Mouse (Mus musculus) layer of hippocampus, postnatal 25 days (tissue): ENCODE results near the gene Shank2. TPM values are rescaled to one million over a fixed set of nuclear protein-coding genes. Genes with fewer than 3 reads are reported as not detected.

Source experiments
- DNase-seq, 2 experiments: peaks; one replicate each; pipeline ENCODE4 v3.0.0; 2022; ENCODE audit warnings: mixed read lengths in 2 of 2, low spot score in 1 of 2; ENCODE audit errors: extremely low spot score in 1 of 2
- total RNA-seq, 2 experiments: library from RNA; stranded (reverse); gene quantifications; 2 replicates each; pipeline ENCODE4 v1.2.3; 2021

The Shank2 gene
- 100 to 1,000 TPM; 110 to 137 TPM for total RNA-seq

DNA sequence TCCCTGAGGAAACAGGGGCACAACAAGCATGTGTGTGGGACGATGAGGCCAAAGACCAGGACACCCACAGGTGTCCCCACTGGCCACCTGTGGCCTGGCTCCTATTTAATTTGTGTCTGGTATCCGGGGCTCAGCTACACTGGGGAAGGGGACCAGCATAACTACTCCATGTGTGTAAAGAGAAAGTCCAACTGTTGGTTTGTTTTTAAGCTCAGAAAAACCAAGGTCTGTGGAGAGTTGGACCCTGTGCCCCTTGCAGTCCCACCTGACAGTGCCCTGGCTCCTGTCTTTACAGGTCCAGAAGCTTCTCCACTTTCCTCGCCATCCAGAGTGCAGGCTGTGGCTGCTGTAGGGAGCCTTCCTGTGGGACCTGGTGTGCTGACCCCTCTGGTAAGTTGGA, at the start of gene Shank2:
Gene Shank2, plus strand, starts transcription at position 301 of the 400 bp plus-strand sequence.
- DNase-seq: no peak

- DNase-seq: no peak
Observed at GRCm38 (mm10) chr7:143952130-143952529, 49.6 kb upstream of the Shank2 start.

- DNase-seq: no peak
Observed at GRCm38 (mm10) chr7:143956575-143957295, 45.0 kb upstream of the Shank2 start.

DNA sequence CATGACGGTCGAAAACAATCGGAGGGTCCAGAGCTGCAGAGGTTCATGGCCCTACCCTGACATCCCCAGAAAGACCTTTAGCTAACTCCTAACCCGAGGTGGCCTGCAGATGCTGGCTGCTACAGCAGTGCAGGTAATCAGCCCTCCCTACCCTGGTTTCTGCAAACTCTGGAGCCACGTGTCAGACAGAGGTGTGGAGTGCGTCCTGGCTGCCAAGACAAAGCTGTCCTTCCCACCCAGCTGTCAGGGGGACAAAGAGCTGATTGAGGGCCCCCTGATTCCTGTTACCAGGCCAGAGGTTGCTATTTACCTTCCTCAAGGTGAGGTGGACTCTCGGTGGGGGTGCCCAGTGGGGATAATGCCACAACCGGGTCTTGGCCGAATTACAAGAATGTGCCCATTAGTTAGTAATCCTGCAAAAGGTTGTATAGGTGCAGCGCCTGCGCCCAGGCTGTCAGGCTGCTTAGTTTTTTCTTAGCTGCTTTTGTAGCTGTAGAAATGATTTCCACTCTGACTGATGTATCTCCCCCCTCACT, 43.6 kb upstream of the Shank2 start:
- DNase-seq: no peak

- DNase-seq: no peak
Observed at GRCm38 (mm10) chr7:143963813-143964212, 37.9 kb upstream of the Shank2 start.

DNA sequence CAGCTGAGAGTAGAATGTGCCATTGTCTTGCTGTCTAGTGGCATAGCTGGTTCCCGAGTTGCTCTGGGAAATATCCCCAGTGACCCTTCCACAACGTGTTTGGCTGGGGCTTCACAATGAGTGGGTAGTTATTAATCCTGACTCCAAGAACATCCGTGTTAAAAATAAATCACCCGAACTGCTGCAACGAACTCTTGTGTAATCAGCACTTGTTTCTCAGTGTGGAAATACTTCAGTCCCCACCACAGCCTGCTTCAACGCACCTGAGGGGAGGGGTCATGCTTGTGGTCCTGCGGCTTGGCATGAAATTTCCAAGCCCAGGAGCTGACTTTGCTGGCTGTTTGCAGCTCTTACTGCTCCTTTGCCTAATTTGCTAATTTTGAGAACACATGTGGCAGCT, 35.1 kb upstream of the Shank2 start:
- DNase-seq: no peak

- DNase-seq: no peak
Observed at GRCm38 (mm10) chr7:143977491-143977830, 24.3 kb upstream of the Shank2 start.

DNA sequence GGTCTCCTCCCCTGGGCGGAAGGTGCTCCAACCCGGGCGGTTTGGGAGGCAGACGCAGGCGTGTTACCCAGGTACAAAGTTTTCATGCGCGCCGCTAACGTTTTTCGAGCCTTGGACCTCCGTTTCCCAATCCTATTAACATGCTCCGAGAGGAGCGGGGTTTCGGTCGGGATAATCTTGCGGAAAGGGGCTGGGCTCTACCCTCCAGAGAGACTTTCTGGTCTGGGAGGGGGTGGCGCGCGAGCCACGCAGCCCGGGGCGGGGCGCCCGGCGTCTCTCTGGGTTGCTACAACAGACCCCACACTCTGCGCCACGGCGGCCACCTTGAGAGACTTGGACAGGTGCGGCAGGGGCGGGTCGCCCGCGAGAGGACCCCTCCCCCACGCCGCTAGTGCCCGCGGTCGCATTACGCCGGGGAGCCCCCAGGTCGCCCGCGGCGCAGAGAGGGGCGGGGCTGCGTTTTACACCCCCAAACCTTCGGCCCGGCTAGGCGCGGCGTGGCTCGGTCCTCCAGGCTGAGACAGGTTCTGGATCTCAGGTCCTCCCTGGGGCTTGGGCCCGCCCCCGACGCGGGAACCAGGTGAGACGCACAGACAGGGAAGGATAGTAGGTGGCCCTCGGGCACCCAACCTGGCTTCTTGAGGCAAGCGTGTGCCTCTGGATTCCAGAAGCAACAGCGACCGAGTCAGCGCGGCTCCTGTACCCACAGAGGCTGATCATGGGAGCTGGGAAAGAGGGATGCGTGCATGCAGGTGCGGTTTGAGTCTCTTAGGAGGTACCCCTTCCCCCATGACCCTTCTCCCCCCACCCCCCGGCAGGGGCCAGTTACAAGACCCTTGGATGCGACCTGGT, 23.7 kb upstream of the Shank2 start:
- DNase-seq: no peak

DNA sequence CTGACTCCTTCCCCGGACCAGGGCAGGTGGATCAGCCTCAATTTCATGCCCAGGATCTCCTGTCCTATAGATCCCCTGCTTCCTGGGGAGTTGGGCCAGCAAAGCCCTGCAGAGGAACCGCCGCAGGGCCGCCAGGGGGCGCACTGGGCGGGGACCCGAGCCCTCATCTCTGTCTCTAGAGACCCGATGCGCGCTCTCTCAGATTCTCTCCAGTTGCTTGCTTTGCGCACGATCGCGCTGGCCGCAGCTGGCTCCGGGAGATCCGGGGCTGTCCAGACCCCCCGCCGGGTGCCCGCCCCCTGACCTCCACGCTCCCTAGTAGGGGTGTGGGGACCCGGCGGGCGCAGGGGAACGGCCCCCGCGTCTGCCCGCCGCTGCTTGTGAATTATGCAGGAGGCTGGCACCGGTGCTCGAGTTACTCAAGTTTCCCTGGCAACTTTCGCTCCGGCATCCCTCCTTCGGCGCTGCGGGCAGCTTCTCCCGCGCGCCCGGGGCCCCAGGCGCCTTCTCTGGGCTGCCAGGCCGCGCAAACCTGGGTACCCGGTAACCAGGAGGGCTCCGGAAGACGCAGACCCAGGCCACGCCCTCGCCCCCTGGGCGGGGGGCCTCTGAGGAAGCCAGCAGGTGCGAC, 22.9 kb upstream of the Shank2 start:
- DNase-seq: peak; percentile 46 to 64

DNA sequence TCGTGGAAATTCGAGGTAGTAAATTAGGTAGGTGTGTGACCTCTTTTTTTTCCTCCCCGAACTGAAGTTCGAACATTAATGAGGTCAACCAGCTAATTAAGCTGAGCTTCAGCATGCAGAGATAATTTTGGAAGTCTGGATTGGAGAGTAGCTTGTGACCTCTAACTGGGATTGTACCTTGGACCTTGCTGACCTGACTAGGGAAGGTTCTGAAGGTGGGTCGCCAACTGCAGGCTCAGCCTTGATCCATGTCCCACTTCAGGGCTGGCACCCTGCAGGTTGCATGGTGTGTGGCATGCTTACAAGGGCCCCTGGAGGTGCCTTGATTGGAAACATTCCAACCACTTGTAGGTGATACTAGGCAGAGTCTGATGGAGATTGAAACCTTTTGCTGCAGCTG, 21.7 kb upstream of the Shank2 start:
- no peak for DNase-seq

- no peak for DNase-seq
Observed at GRCm38 (mm10) chr7:143986281-143986680, 15.4 kb upstream of the Shank2 start.

- DNase-seq: no peak
Observed at GRCm38 (mm10) chr7:143991160-143991559, 10.6 kb upstream of the Shank2 start.

- DNase-seq: no peak
Observed at GRCm38 (mm10) chr7:143999073-143999472, 2.7 kb upstream of the Shank2 start.

GRCm38 (mm10) chr7:144003471-144003870, 1.7 kb downstream of the Shank2 start:
- no peak for DNase-seq

GRCm38 (mm10) chr7:144008079-144008478, 6.4 kb downstream of the Shank2 start:
- no peak for DNase-seq

DNA sequence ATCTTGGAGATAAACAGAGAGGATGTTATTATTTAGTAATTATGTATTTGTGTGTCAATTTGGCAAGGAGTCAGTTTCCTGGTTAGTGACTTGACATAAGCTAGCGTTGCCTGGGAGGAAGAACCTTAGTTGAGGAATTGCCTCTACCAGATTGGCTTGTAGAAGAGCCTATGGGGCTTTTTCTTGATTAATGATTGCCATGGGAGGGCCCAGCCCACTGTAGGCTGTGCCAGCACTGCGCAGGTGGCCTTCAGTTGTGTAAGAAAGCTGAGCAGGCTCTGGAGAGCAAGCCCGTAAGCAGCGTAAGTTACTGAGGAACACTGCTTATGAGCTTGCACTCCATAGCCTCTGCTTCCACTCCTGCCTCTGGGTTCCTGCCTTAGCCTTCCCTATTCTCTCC, 7.3 kb downstream of the Shank2 start:
- no peak for DNase-seq

DNA sequence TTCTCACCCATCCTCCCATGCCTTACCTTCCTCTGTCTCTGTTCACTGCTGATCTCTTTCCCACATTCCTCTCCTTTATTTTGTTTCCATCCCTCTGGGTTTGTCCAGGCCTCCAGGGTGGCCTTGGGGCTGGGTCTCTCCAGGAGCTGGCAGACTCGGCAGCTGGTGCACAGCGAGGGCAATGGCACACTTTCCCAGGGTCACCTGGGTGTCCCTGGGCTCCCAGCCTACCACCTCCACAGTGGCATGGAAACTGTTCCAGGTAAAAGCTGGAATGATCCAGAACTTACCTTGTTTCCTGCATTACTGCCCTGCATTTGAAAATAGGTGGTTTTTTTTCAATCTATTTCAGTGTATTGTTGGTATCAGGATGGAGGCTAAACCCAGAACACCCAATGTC, 12.8 kb downstream of the Shank2 start:
- DNase-seq: no peak

DNA sequence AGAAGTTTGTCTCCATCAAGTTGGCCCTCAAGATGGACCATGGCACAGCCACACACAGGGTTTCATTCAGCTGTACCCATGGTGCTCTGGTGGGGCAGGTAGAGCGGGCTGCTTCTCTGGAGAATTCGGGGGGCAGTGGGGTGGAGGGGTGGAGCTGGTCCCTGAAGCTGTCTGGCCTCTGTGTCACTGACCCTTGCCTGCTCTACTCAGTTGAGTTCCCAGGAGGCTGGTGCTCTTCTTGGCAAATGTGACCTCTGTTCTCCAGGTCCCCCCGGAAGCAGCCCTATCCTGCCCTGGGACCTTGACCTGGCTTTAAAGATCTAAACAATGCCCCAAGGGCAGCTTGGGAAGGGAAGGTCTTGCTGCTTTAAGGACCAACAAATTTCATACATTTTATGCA, 20.1 kb downstream of the Shank2 start:
- no peak for DNase-seq

- no peak for DNase-seq
Observed at GRCm38 (mm10) chr7:144022682-144023081, 21.0 kb downstream of the Shank2 start.

- DNase-seq: no peak
Observed at GRCm38 (mm10) chr7:144023561-144023960, 21.8 kb downstream of the Shank2 start.
